Mouse (Mus musculus) urinary bladder, postnatal 4 days (tissue): ENCODE measurements at regions not wholly inside any gene's neighbourhood (a gene's known extent, or its start where the extent isn't known, plus 50 kb on each side); places are given as distances from the start of the nearest gene placed in this dataset.
A peak's percentile ranks its signal among the peaks of the same experiment; 100 is the strongest.
"Not testable (repeated sequence)": the region's sequence is repeated elsewhere in the genome, so short reads cannot be mapped to it uniquely, and the experiment has no call there.

Experiments
- DNase-seq, 2 experiments: peaks; one replicate each; pipeline ENCODE4 v3.0.0; 2021 to 2022; ENCODE audit warnings: low spot score in 2 of 2

- DNase-seq = no peak
These were observed 164.3 kb downstream of the Sdhaf3 start for GRCm38 (mm10) chr6:7120136-7120535.

- DNase-seq = no peak
These were observed 177.2 kb downstream of the Sdhaf3 start for GRCm38 (mm10) chr6:7133042-7133441.

GRCm38 (mm10) chr6:7134062-7134461 is 178.3 kb downstream of the Sdhaf3 start:
- no peak for DNase-seq

- DNase-seq = no peak
These were observed 179.1 kb downstream of the Sdhaf3 start for GRCm38 (mm10) chr6:7134888-7135287.

GRCm38 (mm10) chr6:7181711-7182110 is 225.9 kb downstream of the Sdhaf3 start:
- no peak for DNase-seq

GRCm38 (mm10) chr6:7199046-7199599 is 243.3 kb downstream of the Sdhaf3 start:
- no peak for DNase-seq

GRCm38 (mm10) chr6:7215880-7216279 is 260.1 kb downstream of the Sdhaf3 start:
- peak in 1 of 2 experiments; percentile 19 for DNase-seq

- no peak for DNase-seq
These were observed 296.5 kb downstream of the Sdhaf3 start for GRCm38 (mm10) chr6:7252286-7252685.

GRCm38 (mm10) chr6:7277431-7277830 is 277.2 kb upstream of the Tac1 start:
- no peak for DNase-seq

- no peak for DNase-seq
These were observed 247.7 kb upstream of the Tac1 start for GRCm38 (mm10) chr6:7306956-7307355.

- DNase-seq = no peak
These were observed 241.2 kb upstream of the Tac1 start for GRCm38 (mm10) chr6:7313496-7313895.

- no peak for DNase-seq
These were observed 227.7 kb upstream of the Tac1 start for GRCm38 (mm10) chr6:7326974-7327373.

- no peak for DNase-seq
These were observed 198.0 kb upstream of the Tac1 start for GRCm38 (mm10) chr6:7356634-7357033.

GRCm38 (mm10) chr6:7367166-7367565 is 187.5 kb upstream of the Tac1 start:
- no peak for DNase-seq

GRCm38 (mm10) chr6:7374629-7375028 is 180.1 kb upstream of the Tac1 start:
- no peak for DNase-seq

- DNase-seq = no peak
These were observed 178.8 kb upstream of the Tac1 start for GRCm38 (mm10) chr6:7375851-7376250.

- no peak for DNase-seq
These were observed 176.0 kb upstream of the Tac1 start for GRCm38 (mm10) chr6:7378651-7379050.

- no peak for DNase-seq
These were observed 129.9 kb upstream of the Tac1 start for GRCm38 (mm10) chr6:7424731-7425130.

- DNase-seq = no peak
These were observed 113.0 kb upstream of the Tac1 start for GRCm38 (mm10) chr6:7441725-7442124.

GRCm38 (mm10) chr6:7442286-7442685 is 112.4 kb upstream of the Tac1 start:
- not testable (repeated sequence) for DNase-seq

GRCm38 (mm10) chr6:7455881-7456280 is 98.8 kb upstream of the Tac1 start:
- no peak for DNase-seq

- DNase-seq = no peak
These were observed 90.8 kb upstream of the Tac1 start for GRCm38 (mm10) chr6:7463896-7464295.

- no peak for DNase-seq
These were observed 90.3 kb upstream of the Tac1 start for GRCm38 (mm10) chr6:7464346-7464745.

GRCm38 (mm10) chr6:7472366-7473026 is 82.2 kb upstream of the Tac1 start:
- DNase-seq = no peak
